Comparison of ENCODE assay signal across 14 mouse cellular contexts in the genomic region with DNA sequence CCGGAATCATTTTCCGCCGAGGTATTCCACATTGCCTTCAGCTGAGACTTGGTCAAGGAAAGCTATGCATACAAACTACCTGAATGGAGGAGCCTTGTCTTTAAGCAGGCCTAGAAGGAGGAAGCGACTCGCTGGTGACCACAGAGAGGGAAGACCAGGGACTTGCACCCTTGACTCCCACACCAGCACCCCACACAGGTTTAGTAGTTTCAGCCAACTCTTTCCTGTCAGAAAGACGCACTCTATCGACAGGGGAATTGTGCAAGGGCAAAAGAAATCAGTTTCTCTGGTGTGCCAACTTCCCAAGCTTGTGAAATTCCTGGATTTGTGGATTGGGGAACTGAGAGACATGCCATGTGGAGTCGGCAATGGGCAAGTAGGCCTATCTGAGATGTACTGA.
DNase-seq lines count a peak whose midpoint lies in the region; ATAC-seq and TF ChIP-seq lines count a peak whose summit lies in the region.
"Had no signal": no experiment of that assay in that cellular context is flagged by ENCODE, and none has a peak within 500 bp of the region (broad histone marks: within the 10 kb centered on the region; RNA-seq: fewer than 3 reads in every experiment).

No protein-coding gene starts in this region.

- no peak for TF ChIP-seq POLR2A in ES-Bruce4 (IDR thresholded peaks at IDR 0.05; ENCODE audit: insufficient read depth, low read length)

- DNase-seq in heart, adult 8-10 months (ENCODE audit: low spot score), result no peak
- peak; percentile 44 for DNase-seq in 3T3-L1 (ENCODE audit: low read depth, low spot score)
- DNase-seq in cerebellum, postnatal 10 days, result no peak
- no peak for DNase-seq in hindbrain, embryonic 11.5 days (ENCODE audit: low spot score)
- DNase-seq: cerebellum, adult 11 months; kidney, adult 8-10 months; midbrain, embryonic 14.5 days; right cerebral cortex, postnatal 14 days had no signal

- TF ChIP-seq EP300 in ES-Bruce4 (IDR thresholded peaks at IDR 0.05; ENCODE audit: insufficient read depth, low read depth, low read length), result no peak

- peaks cover 34% of the 10 kb centered on the region for H3K4me1 ChIP-seq in heart, embryonic 13.5 days
- peaks cover 11% of the 10 kb centered on the region for H3K4me1 ChIP-seq in ES-Bruce4 (ENCODE audit: control insufficient read depth, insufficient read depth, low read length)
- peaks cover 51% of the 10 kb centered on the region for H3K4me1 ChIP-seq in limb, embryonic 15.5 days
- H3K4me1 ChIP-seq in hindbrain, embryonic 11.5 days (replicated peaks; ENCODE audit: control insufficient read depth, insufficient read depth, low read length), result no peaks in the 10 kb centered on the region

- no peaks in the 10 kb centered on the region for H3K9me3 ChIP-seq in heart, embryonic 13.5 days
- no peaks in the 10 kb centered on the region for H3K9me3 ChIP-seq in ES-Bruce4 (replicated peaks; ENCODE audit: control insufficient read depth, insufficient read depth, low read length, poor library complexity, severe bottlenecking)
- no peaks in the 10 kb centered on the region for H3K9me3 ChIP-seq in limb, embryonic 15.5 days
- H3K9me3 ChIP-seq in hindbrain, embryonic 11.5 days (ENCODE audit: control insufficient read depth, low read length), result no peaks in the 10 kb centered on the region
- H3K9me3 ChIP-seq: heart, embryonic 12.5 days had no signal

- 0 out of 2 replicates have a peak overlapping the region, but pooled peaks have one; percentile 74 for H3K27ac ChIP-seq in heart, embryonic 13.5 days (replicated peaks)
- H3K27ac ChIP-seq in ES-Bruce4 (ENCODE audit: insufficient read depth, low read length), result 0 out of 2 replicates have a peak overlapping the region, but pooled peaks have one; percentile 16
- peak overlapping the region; percentile 59; the same call in 1 of the 2 replicates for H3K27ac ChIP-seq in limb, embryonic 15.5 days
- H3K27ac ChIP-seq in hindbrain, embryonic 11.5 days (ENCODE audit: low read depth, low read length), result no peak overlapping the region
- H3K27ac ChIP-seq: layer of hippocampus, adult 2 months; left cerebral cortex, adult 2 months had no signal

- no peak overlapping the region for H3K4me3 ChIP-seq in heart, embryonic 13.5 days
- H3K4me3 ChIP-seq in ES-Bruce4 (ENCODE audit: low read depth, low read length), result no peak overlapping the region
- H3K4me3 ChIP-seq in limb, embryonic 15.5 days, result no peak overlapping the region
- H3K4me3 ChIP-seq in hindbrain, embryonic 11.5 days (ENCODE audit: low read depth, low read length), result no peak overlapping the region
- H3K4me3 ChIP-seq: heart, embryonic 12.5 days; layer of hippocampus, adult 2 months; left cerebral cortex, adult 2 months had no signal

- no peaks in the 10 kb centered on the region for H3K36me3 ChIP-seq in heart, embryonic 13.5 days
- no peaks in the 10 kb centered on the region for H3K36me3 ChIP-seq in ES-Bruce4 (ENCODE audit: control insufficient read depth, insufficient read depth, low read length, poor library complexity, severe bottlenecking)
- no peaks in the 10 kb centered on the region for H3K36me3 ChIP-seq in limb, embryonic 15.5 days
- no peaks in the 10 kb centered on the region for H3K36me3 ChIP-seq in hindbrain, embryonic 11.5 days (ENCODE audit: control insufficient read depth, insufficient read depth, low read length)
- H3K36me3 ChIP-seq: heart, embryonic 12.5 days had no signal

- TF ChIP-seq CTCF in ES-Bruce4 (IDR thresholded peaks at IDR 0.05; ENCODE audit: low read depth, low read length), result no peak

- no peak for ATAC-seq in heart, embryonic 13.5 days (ENCODE audit: extremely low read depth, insufficient number of reproducible peaks, low FRiP score, low TSS enrichment)
- ATAC-seq in limb, embryonic 15.5 days (ENCODE audit: insufficient number of reproducible peaks, low FRiP score, low TSS enrichment, low read depth), result no peak
- no peak for ATAC-seq in hindbrain, embryonic 11.5 days (ENCODE audit: low FRiP score)

- H3K4me2 ChIP-seq in heart, embryonic 13.5 days, result no peak overlapping the region
- no peak overlapping the region for H3K4me2 ChIP-seq in limb, embryonic 15.5 days
- no peak overlapping the region for H3K4me2 ChIP-seq in hindbrain, embryonic 11.5 days (replicated peaks; ENCODE audit: low read depth, low read length)
- H3K4me2 ChIP-seq: heart, embryonic 12.5 days had no signal

- WGBS in heart, embryonic 13.5 days, result 82% methylated on average over 8 of the region's 8 CpGs
- WGBS in limb, embryonic 15.5 days, result 82% methylated on average over 8 of the region's 8 CpGs
- 86% methylated on average over 8 of the region's 8 CpGs for WGBS in hindbrain, embryonic 11.5 days

- H3K27me3 ChIP-seq in heart, embryonic 13.5 days (replicated peaks), result peaks cover 7% of the 10 kb centered on the region; the same call in 1 of the 2 replicates
- H3K27me3 ChIP-seq in ES-Bruce4 (ENCODE audit: control insufficient read depth, insufficient read depth, low read length, poor library complexity, severe bottlenecking), result no peaks in the 10 kb centered on the region
- H3K27me3 ChIP-seq in limb, embryonic 15.5 days, result no peaks in the 10 kb centered on the region
- no peaks in the 10 kb centered on the region for H3K27me3 ChIP-seq in hindbrain, embryonic 11.5 days (ENCODE audit: control insufficient read depth, insufficient read depth, low read length)

- H3K9ac ChIP-seq in heart, embryonic 13.5 days, result no peak overlapping the region
- H3K9ac ChIP-seq in ES-Bruce4 (ENCODE audit: low read depth, poor library complexity, severe bottlenecking), result no peak overlapping the region
- H3K9ac ChIP-seq in limb, embryonic 15.5 days, result no peak overlapping the region
- no peak overlapping the region for H3K9ac ChIP-seq in hindbrain, embryonic 11.5 days (ENCODE audit: low read depth, low read length)
- H3K9ac ChIP-seq: heart, embryonic 12.5 days had no signal
